Mouse (Mus musculus) gonadal fat pad, adult 2 months (tissue): ENCODE data around the gene Pkd2l1. TPM values are rescaled to one million over a fixed set of nuclear protein-coding genes. Genes with fewer than 3 reads are reported as not detected.

Source experiments
- DNase-seq: peaks from one replicate; pipeline ENCODE4 v3.0.0-alpha.2; 2012; ENCODE audit warnings: low read depth
- polyA plus RNA-seq: library from polyadenylated mRNA; depleted of rRNA; stranded (reverse); fragments of >200 nt; gene quantifications from 2 replicates; pipeline ENCODE4 v1.2.3, GENCODE M21; 2012; rRNA removed

Gene Pkd2l1
- polyA plus RNA-seq, result 0.84 and 1.1 TPM in 2 replicates

DNA sequence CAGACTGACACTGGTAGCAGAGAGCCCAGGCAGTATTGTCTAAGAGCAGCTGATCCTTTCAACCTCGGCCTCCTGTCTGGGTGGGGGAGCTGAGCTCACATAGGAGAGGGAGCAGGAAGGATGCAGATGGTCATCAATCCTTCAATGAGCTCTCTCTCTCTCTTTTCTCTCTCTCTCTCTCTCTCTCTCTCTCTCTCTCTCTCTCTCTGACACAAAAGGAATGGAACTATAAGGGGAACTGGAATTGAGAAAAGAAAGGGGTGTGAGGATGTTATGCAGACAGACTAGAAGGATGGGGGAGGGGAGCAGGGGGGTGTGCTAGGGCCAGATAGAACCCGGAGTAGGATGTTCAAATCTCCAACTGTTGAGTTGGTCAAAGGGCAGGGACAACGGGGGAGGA lies at the start of gene Pkd2l1:
Pkd2l1 (minus strand) TSS at position 101 of the 400 bp plus-strand sequence.
- no peak for DNase-seq

DNA sequence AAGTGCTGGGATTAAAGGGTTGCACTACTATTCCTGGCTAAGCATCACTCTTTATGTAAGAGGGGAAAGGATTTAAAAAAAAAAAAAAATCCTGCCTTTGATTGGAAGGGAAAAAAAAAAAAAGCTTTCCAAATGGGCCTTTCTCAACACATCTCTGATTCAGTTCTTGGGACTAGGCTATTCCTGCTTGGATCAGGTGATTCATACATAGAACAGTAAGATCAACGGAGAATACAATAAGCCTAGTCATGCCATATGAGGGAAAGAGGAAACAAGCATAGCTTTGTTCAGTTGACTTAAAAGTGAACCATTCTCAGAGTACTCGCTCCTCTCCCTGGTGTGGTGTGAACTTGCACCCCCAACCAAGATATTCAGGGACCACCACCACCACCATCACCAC lies 46.7 kb upstream of the Pkd2l1 start:
- DNase-seq, result no peak

DNA sequence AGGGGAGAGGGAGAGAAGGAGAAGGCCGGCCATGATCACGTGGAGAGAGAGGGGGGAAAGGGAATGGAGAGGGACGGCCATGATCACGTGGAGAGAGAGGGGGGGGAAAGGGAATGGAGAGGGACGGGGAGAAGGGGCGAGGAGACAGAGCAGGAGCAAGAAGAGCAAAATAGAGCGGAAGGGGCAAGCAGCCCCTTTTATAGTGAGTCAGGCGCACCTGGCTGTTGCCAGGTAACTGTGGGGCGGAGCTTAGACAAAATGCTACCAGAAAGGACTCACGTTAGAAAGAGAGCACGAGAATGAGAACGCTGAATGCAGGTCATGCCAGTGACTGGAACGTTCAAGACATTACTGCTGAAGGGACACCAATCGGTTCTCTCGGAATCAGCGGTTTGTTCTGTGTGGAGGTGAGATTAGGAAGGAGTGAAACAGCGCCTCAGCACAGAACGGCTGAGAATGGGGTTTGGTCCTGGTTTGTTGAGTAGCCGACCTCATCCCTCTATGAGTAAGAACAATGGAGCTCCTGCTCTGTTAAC lies 45.3 kb upstream of the Pkd2l1 start:
- DNase-seq, result no peak

GRCm38 (mm10) chr19:44231608-44232151 lies 39.4 kb upstream of the Pkd2l1 start:
- DNase-seq, result peak; percentile 82

- no peak for DNase-seq
These were observed 38.0 kb upstream of the Pkd2l1 start for GRCm38 (mm10) chr19:44230212-44230611.

DNA sequence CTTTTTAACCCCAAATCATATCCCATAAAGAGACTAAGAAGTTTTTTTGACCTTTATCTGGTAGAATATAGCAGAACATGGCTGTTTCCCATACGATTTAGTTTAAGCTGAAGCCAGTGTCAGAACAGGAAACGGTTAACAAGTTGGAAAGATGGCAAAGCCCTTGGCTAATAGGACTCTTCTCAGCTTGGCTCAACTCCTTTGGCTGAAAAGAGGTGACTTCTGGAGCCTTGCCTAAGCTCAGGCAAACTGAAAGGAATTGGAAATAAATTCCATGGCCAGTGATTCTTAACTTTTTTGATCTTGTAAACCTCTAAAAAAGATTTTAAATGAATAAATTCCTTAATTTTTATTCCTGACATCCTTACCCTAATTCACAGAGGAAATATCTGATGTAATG lies 37.5 kb upstream of the Pkd2l1 start:
- DNase-seq, result no peak

- DNase-seq, result no peak
These were observed 33.5 kb upstream of the Pkd2l1 start for GRCm38 (mm10) chr19:44225728-44226127.

DNA sequence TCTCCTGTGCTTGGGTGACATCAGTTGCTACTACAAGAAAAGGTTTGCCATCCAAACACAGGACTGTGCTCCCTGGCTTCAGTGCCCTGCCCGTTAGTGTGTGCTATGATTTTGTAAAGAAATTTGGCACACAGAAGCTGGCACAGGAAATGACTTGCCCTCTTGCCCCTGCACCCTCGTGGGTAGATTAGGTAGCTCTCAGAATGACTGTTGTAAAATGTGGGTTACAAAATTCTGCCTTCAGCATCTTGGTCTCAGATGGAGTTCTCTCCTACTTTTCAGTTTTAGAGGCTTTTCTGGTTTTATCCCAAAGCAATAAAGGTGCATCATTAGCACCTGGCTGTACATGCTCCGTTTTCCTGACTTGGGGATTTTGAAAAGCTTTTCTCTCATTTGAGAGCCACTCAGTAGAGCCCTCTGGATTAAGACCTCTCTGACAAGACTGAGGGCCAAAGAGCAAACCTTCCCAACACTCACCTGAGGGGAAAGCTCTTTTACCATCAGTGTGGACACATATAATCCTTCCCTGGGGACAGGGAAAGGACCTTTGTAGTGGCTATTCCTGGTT lies 25.8 kb upstream of the Pkd2l1 start:
- DNase-seq, result peak; percentile 93

DNA sequence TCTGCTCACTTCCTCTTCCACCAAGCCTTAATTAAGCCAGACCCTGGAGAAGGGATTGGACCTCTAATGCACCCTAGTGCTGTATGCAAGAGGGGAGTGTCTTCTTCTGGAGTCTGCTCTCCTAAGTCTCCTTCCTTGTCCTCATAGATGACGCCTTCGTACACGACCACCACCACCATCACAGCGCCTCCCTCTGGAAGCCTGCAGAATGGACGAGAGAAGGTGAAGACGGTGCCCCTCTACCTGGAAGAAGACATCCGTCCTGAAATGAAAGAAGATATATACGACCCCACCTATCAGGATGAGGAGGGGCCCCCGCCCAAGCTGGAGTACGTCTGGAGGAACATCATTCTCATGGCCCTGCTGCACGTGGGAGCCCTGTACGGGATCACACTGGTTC lies 23.0 kb upstream of the Pkd2l1 start:
- DNase-seq, result no peak

GRCm38 (mm10) chr19:44207079-44207478 lies 14.8 kb upstream of the Pkd2l1 start:
- DNase-seq, result no peak

GRCm38 (mm10) chr19:44203015-44203564 lies 10.8 kb upstream of the Pkd2l1 start, which contains the start of gene Scd3:
Scd3 (plus strand) TSS chr19:44203269.
- DNase-seq, result peak; percentile 94

DNA sequence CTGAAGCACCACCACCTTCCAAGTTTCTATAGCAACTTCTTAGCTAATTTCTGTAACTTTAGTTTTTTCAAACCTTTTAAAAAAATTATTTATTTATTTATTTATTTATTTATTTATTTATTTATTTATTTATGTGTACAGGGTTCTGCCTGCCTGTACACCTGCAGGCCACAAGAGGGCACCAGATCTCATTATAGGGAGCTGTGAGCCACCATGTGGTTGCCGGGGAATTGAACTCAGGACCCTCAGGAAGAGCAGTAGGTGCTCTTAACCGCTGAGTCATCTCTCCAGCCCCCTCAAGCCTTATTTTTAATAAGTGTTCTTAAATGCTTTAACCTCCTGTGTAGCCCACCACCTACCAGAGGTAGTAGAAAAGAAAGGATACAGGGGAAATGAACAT lies 6.7 kb upstream of the Pkd2l1 start:
- no peak for DNase-seq

DNA sequence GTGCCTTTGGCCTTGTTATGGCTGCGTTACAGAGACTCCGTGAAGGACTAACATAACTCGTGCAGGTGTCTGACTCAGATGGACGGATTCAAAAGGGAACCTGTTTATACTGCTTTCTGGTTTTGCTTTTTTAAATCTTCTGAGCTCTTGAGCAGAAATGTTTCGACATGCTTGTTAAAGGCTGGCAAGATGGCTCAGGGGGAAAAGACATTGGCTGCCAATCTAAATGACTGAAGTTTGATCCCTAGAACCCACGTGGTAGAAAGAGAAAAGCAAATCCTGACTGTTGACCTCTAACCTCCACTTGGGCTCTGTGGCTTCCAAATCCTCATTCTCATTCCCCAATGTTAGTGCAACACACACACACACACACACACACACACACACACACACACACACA lies 6.3 kb upstream of the Pkd2l1 start:
- peak; percentile 87 for DNase-seq

- no peak for DNase-seq
These were observed 5.0 kb upstream of the Pkd2l1 start for GRCm38 (mm10) chr19:44197053-44197852.

GRCm38 (mm10) chr19:44195138-44195537 lies 2.9 kb upstream of the Pkd2l1 start:
- DNase-seq, result no peak

GRCm38 (mm10) chr19:44193906-44194305 lies 1.7 kb upstream of the Pkd2l1 start:
- no peak for DNase-seq

GRCm38 (mm10) chr19:44189056-44189455 lies 3.2 kb downstream of the Pkd2l1 start:
- no peak for DNase-seq

- DNase-seq, result no peak
These were observed 8.3 kb downstream of the Pkd2l1 start for GRCm38 (mm10) chr19:44183968-44184367.

DNA sequence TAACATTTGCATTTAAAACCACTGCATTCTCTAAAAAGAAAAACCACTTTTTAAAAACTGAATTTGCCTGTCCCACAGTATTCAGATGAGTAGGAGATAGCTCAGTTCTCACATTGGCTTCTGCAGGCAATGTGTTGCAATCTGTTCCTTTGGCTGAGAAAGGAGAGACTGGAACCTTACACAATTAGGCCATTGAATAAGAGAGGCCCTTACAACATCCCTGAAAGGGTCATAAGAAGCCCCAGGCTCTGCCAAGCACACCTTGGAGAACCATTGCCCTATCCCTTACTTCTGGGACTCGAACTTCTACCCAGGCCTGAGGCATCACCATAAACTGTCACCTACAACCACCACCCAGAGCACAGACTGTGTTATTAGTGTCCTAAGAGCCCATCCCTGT lies 11.7 kb downstream of the Pkd2l1 start:
- peak; percentile 92 for DNase-seq

GRCm38 (mm10) chr19:44176741-44177140 lies 15.5 kb downstream of the Pkd2l1 start:
- DNase-seq, result no peak

DNA sequence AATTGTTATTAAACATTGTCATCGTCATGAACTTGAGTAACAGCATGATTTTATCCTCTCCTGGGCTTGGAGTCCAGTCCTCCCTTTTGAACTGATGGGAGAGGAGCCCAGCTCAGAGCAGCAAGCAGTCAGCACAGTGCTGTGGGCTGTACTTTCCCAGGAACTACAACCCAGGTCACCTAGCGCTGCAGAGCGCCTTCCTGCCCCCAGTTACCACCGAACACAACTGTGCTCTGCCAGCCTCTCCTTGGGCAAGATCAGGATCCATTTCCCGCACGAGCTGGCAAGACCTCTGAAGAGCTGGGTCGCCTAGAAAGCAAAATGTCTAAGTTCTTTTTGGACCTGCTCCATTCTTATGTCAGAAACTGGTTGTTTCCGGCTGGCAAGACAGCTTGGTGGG lies 17.4 kb downstream of the Pkd2l1 start:
- DNase-seq, result no peak

GRCm38 (mm10) chr19:44161515-44161914 lies 30.7 kb downstream of the Pkd2l1 start:
- DNase-seq, result no peak

DNA sequence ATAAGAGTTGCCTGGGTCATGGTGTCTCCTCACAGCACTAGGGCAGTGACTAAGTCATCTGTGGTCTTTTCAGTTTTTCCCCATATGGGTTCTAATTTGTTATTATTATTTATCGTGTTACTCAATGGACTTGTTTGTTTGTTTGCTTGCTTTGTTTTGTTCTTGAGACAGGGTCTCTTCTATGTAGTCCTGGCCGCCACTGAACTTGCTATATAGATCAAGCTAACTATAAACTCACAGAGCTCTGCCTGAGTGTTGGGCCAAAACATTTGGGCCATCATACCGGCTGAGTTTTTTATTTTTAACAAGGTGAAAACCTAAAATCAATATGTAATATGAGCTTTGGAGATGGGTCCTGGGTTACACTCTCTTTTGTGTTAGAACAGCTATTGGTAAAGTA lies 32.9 kb downstream of the Pkd2l1 start:
- DNase-seq, result no peak
